Mouse (Mus musculus) midbrain, embryonic 16.5 days (tissue): ENCODE results near the gene Atg16l1. TPM values are rescaled to one million over a fixed set of nuclear protein-coding genes. Genes with fewer than 3 reads are reported as not detected.

Experiments
- ATAC-seq: fragments of 200-750 bp; cut with Nextera tagmentation; 2 replicates; pipeline ENCODE4 v1.8.0; 2017; ENCODE audit warnings: moderate TSS enrichment
- H3K27ac ChIP-seq: fragments of 300-500 bp; sonication (generic); 2 replicates; pipeline ENCODE4 v1.5.1; 2014; ENCODE audit warnings: mild to moderate bottlenecking, low read length, mixed read lengths
- H3K27me3 ChIP-seq: fragments of 300-500 bp; sonication (generic); 2 replicates; pipeline ENCODE4 v1.6.1; 2014; ENCODE audit warnings: low read depth, low read length, mixed read lengths; ENCODE audit not compliant: control insufficient read depth, insufficient read depth
- H3K36me3 ChIP-seq: fragments of 300-500 bp; sonication (generic); 2 replicates; pipeline ENCODE4 v1.6.1; 2014; ENCODE audit warnings: mild to moderate bottlenecking, low read length, moderate library complexity, mixed read lengths; ENCODE audit not compliant: control insufficient read depth, insufficient read depth
- H3K4me1 ChIP-seq: fragments of 300-500 bp; sonication (generic); 2 replicates; pipeline ENCODE4 v1.6.1; 2014; ENCODE audit warnings: mild to moderate bottlenecking, low read length, mixed read lengths; ENCODE audit not compliant: control insufficient read depth, insufficient read depth
- H3K4me2 ChIP-seq: fragments of 300-500 bp; sonication (generic); 2 replicates; pipeline ENCODE4 v1.6.1; 2014; ENCODE audit warnings: mild to moderate bottlenecking, low read length, mixed read lengths
- H3K4me3 ChIP-seq: fragments of 300-500 bp; sonication (generic); 2 replicates; pipeline ENCODE4 v1.5.1; 2014; ENCODE audit warnings: low read depth, mild to moderate bottlenecking, low read length, moderate library complexity, mixed read lengths
- H3K9ac ChIP-seq: fragments of 300-500 bp; sonication (generic); 2 replicates; pipeline ENCODE4 v1.6.1; 2014; ENCODE audit warnings: low read depth, low read length, mixed read lengths
- H3K9me3 ChIP-seq: fragments of 300-500 bp; sonication (generic); replicated peaks from 2 replicates; pipeline ENCODE4 v1.6.1; 2014; ENCODE audit warnings: mild to moderate bottlenecking, low read length, mixed read lengths; ENCODE audit not compliant: control insufficient read depth, poor library complexity, severe bottlenecking
- WGBS: fragments of 180-500 bp; shearing (Covaris S2); extraction: QIAGEN DNeasy Blood & Tissue Kit; methylation state at CpG from one replicate; pipeline ENCODE4 v1.1.7; 2014; 5-methylcytosine and 5-hydroxymethylcytosine counted together
- polyA plus RNA-seq: library from polyadenylated mRNA; unstranded; fragments of >200 nt; fragmentation: Nextera tagmentation; extraction: Ambion mirVana; gene quantifications from 2 replicates; pipeline ENCODE4 v1.2.1, GENCODE M21; 2015

Atg16l1 gene
- polyA plus RNA-seq, 1 experiment from 2014 or later, result 88.5 TPM

GRCm38 (mm10) chr1:87723351-87723750 lies 32.3 kb upstream of the Atg16l1 start:
- Histone ChIP-seq H3K9ac (no peak overlapping the region), H3K27me3 (no peaks in the 10 kb centered on the region), H3K9me3 (no peaks in the 10 kb centered on the region), H3K36me3 (no peaks in the 10 kb centered on the region), H3K4me2 (no peak overlapping the region), H3K4me3 (no peak overlapping the region), H3K27ac (no peak overlapping the region), H3K4me1 (no peaks in the 10 kb centered on the region)
- WGBS, result 81% methylated on average over 4 of the region's 4 CpGs
- no peak for ATAC-seq

GRCm38 (mm10) chr1:87729070-87729469 lies 26.6 kb upstream of the Atg16l1 start:
- Histone ChIP-seq H3K36me3 (no peaks in the 10 kb centered on the region), H3K4me2 (no peak overlapping the region), H3K27ac (no peak overlapping the region), H3K4me3 (no peak overlapping the region), H3K27me3 (no peaks in the 10 kb centered on the region), H3K9ac (no peak overlapping the region), H3K4me1 (no peaks in the 10 kb centered on the region), H3K9me3 (no peaks in the 10 kb centered on the region)
- no peak for ATAC-seq
- 76% methylated on average over 2 of the region's 2 CpGs for WGBS

- Histone ChIP-seq H3K4me2 (no peak overlapping the region), H3K27me3 (no peaks in the 10 kb centered on the region), H3K4me1 (no peaks in the 10 kb centered on the region), H3K36me3 (no peaks in the 10 kb centered on the region), H3K9ac (no peak overlapping the region), H3K9me3 (no peaks in the 10 kb centered on the region), H3K4me3 (no peak overlapping the region), H3K27ac (no peak overlapping the region)
- 84% methylated on average over 6 of the region's 6 CpGs for WGBS
- ATAC-seq, result no peak
These were observed 25.8 kb upstream of the Atg16l1 start for GRCm38 (mm10) chr1:87729850-87730249.

GRCm38 (mm10) chr1:87730271-87730670 lies 25.4 kb upstream of the Atg16l1 start:
- H3K9me3 ChIP-seq, result no peaks in the 10 kb centered on the region
- H3K27ac ChIP-seq, result no peak overlapping the region
- H3K36me3 ChIP-seq, result no peaks in the 10 kb centered on the region
- 90% methylated on average over 7 of the region's 7 CpGs for WGBS
- ATAC-seq, result no peak
- H3K4me2 ChIP-seq, result no peak overlapping the region
- H3K4me1 ChIP-seq, result no peaks in the 10 kb centered on the region
- H3K27me3 ChIP-seq, result no peaks in the 10 kb centered on the region
- H3K9ac ChIP-seq, result no peak overlapping the region
- no peak overlapping the region for H3K4me3 ChIP-seq

GRCm38 (mm10) chr1:87733212-87733611 lies 22.5 kb upstream of the Atg16l1 start:
- Histone ChIP-seq H3K4me1 (no peaks in the 10 kb centered on the region), H3K36me3 (no peaks in the 10 kb centered on the region), H3K4me3 (no peak overlapping the region), H3K9me3 (no peaks in the 10 kb centered on the region), H3K27me3 (no peaks in the 10 kb centered on the region), H3K4me2 (no peak overlapping the region), H3K27ac (no peak overlapping the region), H3K9ac (no peak overlapping the region)
- no peak for ATAC-seq
- 86% methylated on average over 5 of the region's 5 CpGs for WGBS

GRCm38 (mm10) chr1:87734153-87734552 lies 21.5 kb upstream of the Atg16l1 start:
- H3K4me1 ChIP-seq, result no peaks in the 10 kb centered on the region
- no peaks in the 10 kb centered on the region for H3K9me3 ChIP-seq
- no peaks in the 10 kb centered on the region for H3K27me3 ChIP-seq
- H3K27ac ChIP-seq, result no peak overlapping the region
- WGBS, result 89% methylated on average over 3 of the region's 3 CpGs
- no peaks in the 10 kb centered on the region for H3K36me3 ChIP-seq
- ATAC-seq, result no peak
- no peak overlapping the region for H3K4me2 ChIP-seq
- H3K9ac ChIP-seq, result no peak overlapping the region
- H3K4me3 ChIP-seq, result no peak overlapping the region

GRCm38 (mm10) chr1:87740584-87741290 lies 14.9 kb upstream of the Atg16l1 start:
- no peak overlapping the region for H3K4me2 ChIP-seq
- H3K9ac ChIP-seq, result no peak overlapping the region
- 81% methylated on average over 6 of the region's 6 CpGs for WGBS
- no peaks in the 10 kb centered on the region for H3K36me3 ChIP-seq
- no peak overlapping the region for H3K27ac ChIP-seq
- H3K9me3 ChIP-seq, result no peaks in the 10 kb centered on the region
- no peak overlapping the region for H3K4me3 ChIP-seq
- no peak for ATAC-seq
- H3K27me3 ChIP-seq, result no peaks in the 10 kb centered on the region; the same call in 1 of the 2 replicates
- H3K4me1 ChIP-seq, result no peaks in the 10 kb centered on the region

GRCm38 (mm10) chr1:87749360-87749973 lies 6.2 kb upstream of the Atg16l1 start:
- Histone ChIP-seq H3K36me3 (no peaks in the 10 kb centered on the region), H3K4me2 (no peak overlapping the region), H3K9ac (no peak overlapping the region), H3K9me3 (no peaks in the 10 kb centered on the region), H3K4me1 (no peaks in the 10 kb centered on the region), H3K27ac (no peak overlapping the region), H3K27me3 (no peaks in the 10 kb centered on the region; the same call in 1 of the 2 replicates), H3K4me3 (no peak overlapping the region)
- ATAC-seq, result no peak

- Histone ChIP-seq H3K36me3 (peaks cover 31% of the 10 kb centered on the region), H3K27ac (no peak overlapping the region), H3K4me2 (no peak overlapping the region), H3K4me1 (no peaks in the 10 kb centered on the region), H3K27me3 (no peaks in the 10 kb centered on the region), H3K9ac (no peak overlapping the region), H3K4me3 (no peak overlapping the region), H3K9me3 (no peaks in the 10 kb centered on the region)
- ATAC-seq, result no peak
- WGBS, result 89% methylated on average over 3 of the region's 3 CpGs
These were observed 8.2 kb downstream of the Atg16l1 start for GRCm38 (mm10) chr1:87763821-87764220.
